Mouse (Mus musculus): ENCODE measurements around the gene Dync1i1.
"Not testable (repeated sequence)": the region's sequence is repeated elsewhere in the genome, so short reads cannot be mapped to it uniquely, and the experiment has no call there.

The Dync1i1 gene

GRCm38 (mm10) chr6:5725611-5726236 is at the start of gene Dync1i1:
TSS of gene Dync1i1 (plus strand) at chr6:5725639.
- peak; percentile 87 to 88 for DNase-seq

DNA sequence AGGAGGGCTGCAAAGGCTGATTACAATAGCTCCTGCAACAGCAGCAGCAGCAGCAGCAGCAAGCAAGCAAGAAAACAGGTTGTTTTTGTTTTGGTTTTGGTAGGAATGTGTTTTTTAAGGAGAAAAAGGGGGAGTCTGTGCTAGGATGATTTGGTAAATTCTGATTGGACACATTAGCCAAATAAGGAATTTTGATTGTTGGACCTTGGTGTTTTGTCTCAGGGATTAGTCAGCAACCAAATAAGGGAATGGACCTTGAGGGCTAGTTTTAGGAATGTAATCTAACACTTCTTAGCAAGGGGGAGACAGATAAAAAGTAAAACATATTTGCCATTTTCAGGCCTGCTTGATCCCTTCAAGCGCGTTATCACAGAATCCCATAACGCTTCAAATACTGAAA is 45.7 kb upstream of the Dync1i1 start:
- DNase-seq = no peak

DNA sequence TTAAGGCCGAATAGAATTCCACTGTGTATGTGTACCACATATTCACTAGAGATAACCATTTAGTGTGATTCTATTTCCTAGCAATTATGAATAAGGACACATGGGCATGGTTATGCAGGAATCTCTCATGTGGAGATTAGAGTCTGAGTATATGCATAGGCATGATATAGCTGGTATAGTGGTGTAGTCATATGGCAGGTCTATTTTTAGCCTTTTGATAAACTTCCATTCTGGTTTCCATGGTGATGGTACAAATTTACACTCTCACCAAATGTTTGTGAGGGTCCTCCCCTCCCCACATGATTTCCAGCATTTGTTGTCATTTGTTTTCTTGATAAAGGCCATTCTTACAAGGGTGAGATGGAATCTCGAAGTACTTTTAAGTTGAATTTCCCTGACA is 23.6 kb upstream of the Dync1i1 start:
- no peak for DNase-seq

- not testable (repeated sequence) for DNase-seq
Observed at GRCm38 (mm10) chr6:5707894-5708293, 17.5 kb upstream of the Dync1i1 start.

GRCm38 (mm10) chr6:5710063-5710605 is 15.3 kb upstream of the Dync1i1 start:
- DNase-seq = no peak

- no peak for DNase-seq
Observed at GRCm38 (mm10) chr6:5712620-5713019, 12.8 kb upstream of the Dync1i1 start.

DNA sequence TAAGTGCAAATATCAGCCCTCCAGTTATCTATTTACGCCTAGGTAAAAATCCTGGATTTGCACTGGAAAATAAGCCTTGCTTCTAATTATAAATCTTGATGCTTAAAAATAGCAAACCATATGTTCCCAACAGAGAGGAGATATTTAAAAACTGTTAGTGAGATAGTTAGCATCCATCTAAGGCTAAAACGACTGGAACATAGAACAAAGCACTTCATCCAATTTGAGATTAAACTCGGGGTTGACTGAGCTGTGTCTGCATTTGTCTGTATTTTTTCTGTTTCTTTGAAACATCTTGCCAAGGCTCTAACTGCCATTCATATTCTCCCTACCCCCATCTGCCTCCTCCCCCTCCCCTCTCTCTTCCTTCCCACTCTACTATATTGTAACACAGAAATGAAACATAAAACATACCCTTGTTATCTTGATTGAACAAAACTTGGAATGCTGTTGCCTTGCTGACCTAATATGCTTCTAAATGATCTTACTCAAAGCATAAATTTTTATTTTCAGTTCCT is 10.3 kb upstream of the Dync1i1 start:
- no peak for DNase-seq

GRCm38 (mm10) chr6:5718955-5719354 is 6.5 kb upstream of the Dync1i1 start:
- no peak for DNase-seq

- not testable (repeated sequence) for DNase-seq
Observed at GRCm38 (mm10) chr6:5720716-5721115, 4.7 kb upstream of the Dync1i1 start.

DNA sequence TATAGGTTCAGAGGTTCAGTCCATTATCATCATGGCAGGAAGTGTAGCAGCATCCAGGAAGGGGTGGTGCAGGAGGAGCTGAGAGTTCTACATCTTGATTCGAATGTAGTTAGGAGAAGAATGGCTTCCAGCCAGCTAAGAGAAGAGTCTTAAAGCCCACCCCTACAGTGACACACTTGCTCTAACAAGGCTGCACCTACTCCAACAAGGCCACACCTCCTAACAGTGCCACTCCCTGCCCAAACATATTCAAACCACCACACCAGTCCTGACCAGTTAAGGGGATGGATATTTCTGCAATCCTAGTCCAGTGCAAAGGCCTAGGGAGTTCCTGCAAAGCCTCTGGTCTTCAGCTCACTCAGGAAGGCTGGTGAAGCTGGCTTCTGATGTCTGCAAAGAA is 1.5 kb upstream of the Dync1i1 start:
- DNase-seq = no peak

DNA sequence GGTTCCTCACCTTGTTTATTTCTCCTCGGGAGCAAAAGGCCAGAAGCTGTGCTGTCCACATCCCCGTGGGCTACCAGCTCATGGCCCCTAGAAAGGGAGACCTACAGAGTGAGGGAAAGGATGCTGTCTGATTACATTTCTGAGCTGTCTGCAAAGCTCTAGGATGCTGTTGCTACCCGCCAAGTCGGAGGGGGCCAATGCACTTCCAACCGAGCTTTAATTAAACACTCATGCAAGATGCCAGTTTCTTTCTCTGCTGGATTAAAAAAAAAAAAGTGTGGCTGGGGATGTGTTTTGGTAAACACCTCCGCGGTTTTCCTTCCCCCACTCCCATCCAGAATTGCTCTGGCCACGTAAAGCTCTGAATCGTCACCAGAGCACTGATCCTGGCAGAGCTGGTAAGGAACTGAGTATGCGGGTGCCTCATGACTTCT is 815 bp downstream of the Dync1i1 start:
- peak in 1 of 2 experiments; percentile 46 for DNase-seq

- DNase-seq = no peak
Observed at GRCm38 (mm10) chr6:5733217-5733616, 7.8 kb downstream of the Dync1i1 start.

DNA sequence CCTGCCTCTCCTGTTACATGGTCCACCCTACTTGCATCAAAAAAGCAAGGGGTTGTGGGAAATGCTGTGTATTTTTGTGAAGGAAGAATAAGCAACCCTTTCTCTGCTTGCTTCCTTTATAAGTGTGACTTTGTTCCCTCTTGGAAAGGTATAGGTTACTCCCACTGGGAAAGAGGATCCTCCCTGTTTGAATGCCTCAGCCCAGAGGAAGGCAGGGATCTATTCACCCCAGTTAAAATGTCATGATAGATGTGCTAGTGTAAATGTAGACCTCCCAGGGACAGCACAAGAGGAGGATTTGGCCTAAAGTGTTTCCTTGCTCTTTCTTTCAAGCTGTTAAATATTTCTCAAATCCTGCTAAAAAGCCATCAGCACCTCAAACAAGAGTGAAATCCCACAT is 9.0 kb downstream of the Dync1i1 start:
- DNase-seq = no peak

DNA sequence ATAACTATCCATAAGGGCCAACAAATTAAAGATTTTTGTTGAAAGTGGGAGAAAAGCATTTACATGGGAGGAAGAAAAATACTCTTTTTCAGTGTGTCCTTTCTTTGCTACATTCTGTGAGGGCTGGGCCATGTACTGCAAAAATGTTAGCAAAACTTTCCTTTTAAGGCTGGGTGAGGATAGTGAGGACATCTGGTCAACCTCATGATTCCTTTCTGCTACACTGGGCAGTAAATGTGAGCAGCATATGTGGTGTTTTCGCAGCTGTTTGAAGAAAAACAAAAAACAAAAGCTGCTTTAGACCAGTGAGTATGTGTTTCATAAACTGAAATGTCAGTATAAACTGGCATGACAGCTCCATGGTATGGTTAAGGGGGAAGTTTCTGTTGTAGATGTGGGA is 9.4 kb downstream of the Dync1i1 start:
- DNase-seq = no peak

DNA sequence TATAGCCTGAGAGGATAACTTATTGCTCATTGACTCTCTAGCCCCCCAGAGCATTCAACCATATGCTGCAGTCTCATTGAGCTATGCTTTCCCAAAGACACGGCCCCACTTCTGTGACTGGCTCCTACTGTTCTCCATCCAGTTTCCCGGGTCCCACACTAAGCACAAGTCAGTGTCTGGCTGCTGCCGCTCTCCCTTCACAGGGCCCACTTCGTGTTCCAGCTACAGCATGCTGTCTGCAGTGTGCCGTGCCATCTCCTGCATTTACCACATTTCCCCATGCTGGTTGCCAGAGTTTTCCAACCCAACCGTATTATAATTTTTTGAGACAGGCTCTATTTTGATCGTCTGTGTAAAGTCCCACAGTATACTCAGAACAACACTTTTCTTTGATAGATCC is 14.3 kb downstream of the Dync1i1 start:
- DNase-seq = peak in 1 of 2 experiments; percentile 20

DNA sequence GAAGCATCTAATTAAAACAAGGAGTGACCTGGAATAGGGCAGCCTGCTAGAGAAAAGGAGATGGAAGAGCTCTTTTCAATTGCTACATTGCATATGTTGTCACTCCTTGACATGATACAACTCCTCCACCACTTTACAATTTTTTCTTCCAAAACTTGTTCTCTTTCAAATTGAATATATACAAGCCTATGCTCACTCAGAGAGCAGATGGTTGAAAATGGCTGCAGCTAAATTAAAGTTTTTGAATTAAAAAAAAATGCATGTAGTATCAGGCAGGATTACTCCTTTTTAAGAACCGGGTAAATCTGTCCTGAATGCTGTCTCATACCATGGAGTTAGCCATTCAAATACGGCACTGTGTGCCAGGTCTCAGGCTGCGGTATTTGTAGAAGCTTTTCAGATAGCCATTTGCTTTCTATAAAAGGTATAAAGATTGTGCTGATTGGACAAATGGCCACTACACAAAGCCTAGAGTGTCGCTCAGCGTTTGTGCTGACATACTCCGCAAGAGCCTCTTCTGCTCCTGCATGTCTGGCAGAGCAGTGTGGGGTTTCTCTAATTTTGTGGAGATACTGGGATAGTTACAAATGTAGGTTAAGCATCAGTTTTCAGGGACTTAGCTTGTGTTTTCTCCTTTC is 16.1 kb downstream of the Dync1i1 start:
- no peak for DNase-seq

- DNase-seq = no peak
Observed at GRCm38 (mm10) chr6:5750079-5750711, 24.8 kb downstream of the Dync1i1 start.

GRCm38 (mm10) chr6:5752128-5752527 is 26.7 kb downstream of the Dync1i1 start:
- peak; percentile 34 to 42 for DNase-seq

GRCm38 (mm10) chr6:5752617-5753016 is 27.2 kb downstream of the Dync1i1 start:
- no peak for DNase-seq

- DNase-seq = no peak
Observed at GRCm38 (mm10) chr6:5756509-5757130, 31.2 kb downstream of the Dync1i1 start.

DNA sequence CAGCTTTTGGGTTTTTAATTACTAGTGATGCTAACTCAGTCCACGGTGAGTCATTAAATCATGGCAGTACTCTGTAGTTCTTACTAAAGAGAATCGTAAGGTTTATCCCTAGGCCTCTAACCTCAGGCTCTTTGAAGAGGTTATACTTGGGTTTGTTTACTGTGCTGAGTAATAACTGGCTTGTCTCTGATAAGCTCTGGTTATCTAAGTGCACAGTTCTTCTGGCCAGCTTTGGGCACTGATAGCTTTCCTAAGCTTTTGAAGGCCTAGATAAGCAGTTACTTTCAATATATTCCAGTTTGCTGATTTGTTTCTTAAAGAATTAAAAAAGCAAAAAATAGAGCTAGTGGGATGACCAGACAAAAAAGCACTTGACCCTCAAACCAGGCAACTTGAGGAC is 37.5 kb downstream of the Dync1i1 start:
- no peak for DNase-seq

- DNase-seq = peak; percentile 49 to 57
Observed at GRCm38 (mm10) chr6:5768576-5768975, 43.1 kb downstream of the Dync1i1 start.

DNA sequence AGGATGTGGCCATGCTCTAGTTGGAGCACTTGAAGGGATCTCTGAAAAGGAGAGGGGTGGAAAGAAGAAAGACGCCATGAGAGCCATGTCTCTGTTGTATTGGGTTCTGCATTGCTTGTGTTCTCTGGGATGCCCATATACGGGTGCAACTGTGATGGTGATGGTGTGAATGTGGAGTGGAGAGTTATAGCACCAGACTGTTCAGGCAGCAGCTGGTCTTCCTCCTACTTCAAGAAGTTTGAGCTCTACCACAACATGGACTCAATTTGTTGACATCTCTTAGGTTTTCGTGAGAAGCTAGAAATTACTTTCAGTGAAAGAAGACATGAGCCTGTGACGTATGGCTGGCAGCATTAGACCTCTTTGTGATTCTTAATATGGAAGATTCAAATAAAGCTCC is 44.8 kb downstream of the Dync1i1 start:
- no peak for DNase-seq

All from cerebellum, adult 18-20 months (tissue).